ENCODE assay signal across 30 mouse cellular contexts in genomic region chr7:135698362-135698761, GRCm38 (mm10). TPM values are rescaled to one million over a fixed set of nuclear protein-coding genes. Genes with fewer than 3 reads are reported as not detected.
DNase-seq lines count a peak whose midpoint lies in the region; ATAC-seq and TF ChIP-seq lines count a peak whose summit lies in the region.
"Had no signal": no experiment of that assay in that cellular context is flagged by ENCODE, and none has a peak within 500 bp of the region (broad histone marks: within the 10 kb centered on the region; RNA-seq: fewer than 3 reads in every experiment).

No protein-coding gene starts in this region.

- H3K27ac ChIP-seq in heart, embryonic 10.5 days = no peak overlapping the region
- no peak overlapping the region for H3K27ac ChIP-seq in MEL (ENCODE audit: control insufficient read depth, low read depth, low read length)
- H3K27ac ChIP-seq: embryonic facial prominence, embryonic 10.5 days; embryonic facial prominence, embryonic 13.5 days; forebrain, embryonic 12.5 days; forebrain, embryonic 15.5 days; gastrocnemius, adult 2 months; heart, adult 2 months; hindbrain, embryonic 10.5 days; hindbrain, embryonic 13.5 days; intestine, embryonic 15.5 days had no signal

- no peaks in the 10 kb centered on the region for H3K9me3 ChIP-seq in heart, embryonic 10.5 days
- no peaks in the 10 kb centered on the region for H3K9me3 ChIP-seq in MEL (replicated peaks; ENCODE audit: insufficient read depth, low read length)
- H3K9me3 ChIP-seq: embryonic facial prominence, embryonic 10.5 days; embryonic facial prominence, embryonic 13.5 days; forebrain, embryonic 12.5 days; forebrain, embryonic 15.5 days; hindbrain, embryonic 10.5 days; hindbrain, embryonic 13.5 days; intestine, embryonic 15.5 days had no signal

- peak; percentile 17 for DNase-seq in heart, embryonic 10.5 days (ENCODE audit: low spot score)
- no peak for DNase-seq in heart, adult 18-20 months
- no peak for DNase-seq in MEL (ENCODE audit: low read depth, low spot score)
- DNase-seq in Patski (ENCODE audit: low read depth, low spot score) = no peak
- DNase-seq in left cerebral cortex, adult 11 months (ENCODE audit: low spot score) = no peak
- DNase-seq in liver = no peak
- DNase-seq: adrenal gland, adult 2 months; adrenal gland, postnatal 14 days; cerebellum, adult 11 months; cerebellum, adult 8-10 months; cerebellum, postnatal 10 days; cerebellum, postnatal 36 days; embryo, embryonic 11 days; gastrocnemius, adult 2 months; gastrocnemius, postnatal 14 days; heart, adult 2 months; heart, postnatal 36 days; kidney, adult 11 months had no signal

- in situ Hi-C loops in Patski (cut with MboI; ENCODE audit: low pct_unique_long_range_greater_than_20kb) = no loop called here

- H3K36me3 ChIP-seq in heart, embryonic 10.5 days = peaks cover 99% of the 10 kb centered on the region
- H3K36me3 ChIP-seq in MEL (ENCODE audit: control insufficient read depth in 1 of 2, insufficient read depth in 2 of 2, low read length in 2 of 2) = peaks cover 0 to 66% of the 10 kb centered on the region in 2 experiments; a peak in 3 of 4 replicates
- peaks cover 51% of the 10 kb centered on the region for H3K36me3 ChIP-seq in myocyte (ENCODE audit: control insufficient read depth, insufficient read depth)

- peak; percentile 65 for ATAC-seq in Patski
- ATAC-seq: CD4-positive, CD25-positive, alpha-beta regulatory T cell, adult 4 months; forebrain, embryonic 15.5 days; hindbrain, embryonic 16.5 days; intestine, embryonic 15.5 days had no signal

- no peaks in the 10 kb centered on the region for H3K4me1 ChIP-seq in heart, embryonic 10.5 days
- no peaks in the 10 kb centered on the region for H3K4me1 ChIP-seq in MEL (ENCODE audit: control insufficient read depth in 1 of 2, insufficient read depth in 2 of 2, low read length in 2 of 2)
- H3K4me1 ChIP-seq: embryonic facial prominence, embryonic 10.5 days; embryonic facial prominence, embryonic 13.5 days; forebrain, embryonic 12.5 days; forebrain, embryonic 15.5 days; hindbrain, embryonic 10.5 days; hindbrain, embryonic 13.5 days had no signal

- H3K9ac ChIP-seq in MEL (ENCODE audit: control insufficient read depth, low read depth, low read length, poor library complexity, severe bottlenecking) = no peak overlapping the region
- H3K9ac ChIP-seq: embryonic facial prominence, embryonic 13.5 days; forebrain, embryonic 12.5 days; forebrain, embryonic 15.5 days; hindbrain, embryonic 13.5 days; intestine, embryonic 15.5 days had no signal

- TF ChIP-seq EP300 in MEL (IDR thresholded peaks at IDR 0.05; ENCODE audit: low read depth in 1 of 2, low read length in 2 of 2) = no peak

- H3K79me2 ChIP-seq in MEL (ENCODE audit: control insufficient read depth, insufficient read depth, low read length, poor library complexity) (peaks cover 2% of the 10 kb centered on the region), myocyte (ENCODE audit: control insufficient read depth, insufficient read depth) (peaks cover 34% of the 10 kb centered on the region)

- POLR2A ChIA-PET in Patski (lab: Charles Lee) = no interaction called here

- 97% methylated on average over 2 of the region's 2 CpGs for WGBS in heart, embryonic 10.5 days

- no peak overlapping the region for H3K4me3 ChIP-seq in heart, embryonic 10.5 days
- no peak overlapping the region for H3K4me3 ChIP-seq in MEL (ENCODE audit: control insufficient read depth in 1 of 2, insufficient read depth in 1 of 2, low read depth in 2 of 2, low read length in 2 of 2)
- no peak overlapping the region for H3K4me3 ChIP-seq in myocyte
- H3K4me3 ChIP-seq: embryonic facial prominence, embryonic 10.5 days; embryonic facial prominence, embryonic 13.5 days; erythroblast, embryonic 14.5 days; forebrain, embryonic 12.5 days; forebrain, embryonic 15.5 days; gastrocnemius, adult 2 months; heart, adult 2 months; hindbrain, embryonic 10.5 days; hindbrain, embryonic 13.5 days; intestine, embryonic 15.5 days had no signal

- TF ChIP-seq CTCF in MEL (IDR thresholded peaks at IDR 0.05 in 2 of 3, conservative IDR thresholded peaks at IDR 0.05 in 1 of 3; ENCODE audit: control insufficient read depth in 1 of 3, insufficient read depth in 1 of 3, low read depth in 2 of 3, low read length in 3 of 3, poor library complexity in 1 of 3, severe bottlenecking in 1 of 3) = no peak
- no peak for TF ChIP-seq CTCF in Patski (IDR thresholded peaks at IDR 0.05)

- TF ChIP-seq RAD21 in MEL (IDR thresholded peaks at IDR 0.05; ENCODE audit: low read depth, low read length) = no peak

- CTCF ChIA-PET in Patski (lab: Charles Lee) = no interaction called here

- no peak overlapping the region for H3ac ChIP-seq in myocyte (ENCODE audit: control insufficient read depth, insufficient read length)

- TF ChIP-seq POLR2A in MEL (IDR thresholded peaks at IDR 0.05; ENCODE audit: control insufficient read depth in 1 of 2, insufficient read depth in 1 of 2, low read depth in 1 of 2, low read length in 2 of 2, poor library complexity in 1 of 2) (no peak), myocyte (IDR thresholded peaks at IDR 0.05; ENCODE audit: insufficient read length, low read depth) (no peak)

- H3K27me3 ChIP-seq in heart, embryonic 10.5 days (ENCODE audit: insufficient read depth, poor library complexity, severe bottlenecking) = no peaks in the 10 kb centered on the region
- H3K27me3 ChIP-seq in MEL (ENCODE audit: control insufficient read depth in 1 of 2, insufficient read depth in 2 of 2, low read length in 2 of 2) (no peaks in the 10 kb centered on the region), Patski (no peaks in the 10 kb centered on the region), myocyte (ENCODE audit: control insufficient read depth, insufficient read depth, insufficient read length) (no peaks in the 10 kb centered on the region)
- H3K27me3 ChIP-seq: embryonic facial prominence, embryonic 13.5 days; forebrain, embryonic 12.5 days; forebrain, embryonic 15.5 days; hindbrain, embryonic 13.5 days; intestine, embryonic 15.5 days had no signal

- peak overlapping the region; percentile 1 for H3K4me2 ChIP-seq in myocyte (ENCODE audit: low read depth)
- H3K4me2 ChIP-seq: embryonic facial prominence, embryonic 13.5 days; forebrain, embryonic 12.5 days; forebrain, embryonic 15.5 days; heart, embryonic 11.5 days; hindbrain, embryonic 13.5 days; intestine, embryonic 15.5 days had no signal

TF ChIP-seq in MEL, 35 proteins besides CTCF, POLR2A, EP300 and RAD21:
- TF ChIP-seq POLR2AphosphoS5 (IDR thresholded peaks at IDR 0.05; ENCODE audit: borderline replicate concordance, low read depth, low read length) (peak; percentile 11; the same call in 1 of the 2 replicates), BHLHE40 (IDR thresholded peaks at IDR 0.05; ENCODE audit: borderline replicate concordance, low read depth, low read length) (no peak)

TF ChIP-seq in myocyte, 11 proteins besides CTCF, POLR2A, EP300 and RAD21:
- no peak for TF ChIP-seq TCF12 (IDR thresholded peaks at IDR 0.05; ENCODE audit: insufficient read depth, poor library complexity, severe bottlenecking)
- no peak for TF ChIP-seq MAX (IDR thresholded peaks at IDR 0.05; ENCODE audit: low read depth)
- no peak for TF ChIP-seq SRF (IDR thresholded peaks at IDR 0.05; ENCODE audit: control insufficient read depth, insufficient read length, low read depth)
- TF ChIP-seq REST (IDR thresholded peaks at IDR 0.05; ENCODE audit: insufficient read depth, insufficient read length) = no peak
- TF ChIP-seq TCF3 (IDR thresholded peaks at IDR 0.05; ENCODE audit: insufficient read length, low read depth) = no peak
- TF ChIP-seq CEBPB (IDR thresholded peaks at IDR 0.05; ENCODE audit: insufficient read depth, poor library complexity, severe bottlenecking) = no peak
- TF ChIP-seq USF1 (IDR thresholded peaks at IDR 0.05; ENCODE audit: low read depth) = no peak
- TF ChIP-seq MYOD1 (IDR thresholded peaks at IDR 0.05; ENCODE audit: control insufficient read depth in 1 of 3, insufficient read length in 2 of 3, low read depth in 2 of 3) = no peak
- TF ChIP-seq POLR2AphosphoS2 (IDR thresholded peaks at IDR 0.05; ENCODE audit: insufficient read length, low read depth) = no peak
- no peak for TF ChIP-seq MYOG (IDR thresholded peaks at IDR 0.05; ENCODE audit: control insufficient read depth in 1 of 3, insufficient read depth in 1 of 3, insufficient read length in 2 of 3, low read depth in 2 of 3)
- TF ChIP-seq E2F4 (IDR thresholded peaks at IDR 0.05; ENCODE audit: insufficient read depth) = no peak
TF ChIP-seq in myocyte: peak in this region for 0.

RNA-seq across cellular contexts. Expression of gene Mki67, which starts 17.8 kb away (rescaled TPM):
- polyA plus RNA-seq in heart, embryonic 10.5 days (2016; fragmentation: Nextera tagmentation; extraction: Ambion mirVana) = 36.1 and 41.1 TPM in 2 replicates
- 1 to 10 TPM; 1.4 to 1.8 TPM for total RNA-seq in heart, adult 18-20 months (2021)
- total RNA-seq in MEL (2012; rRNA removed) = 88.6 and 132 TPM in 2 replicates
- 100 to 1,000 TPM; 271 to 401 TPM for polyA plus RNA-seq in MEL (2012; ENCODE audit: insufficient read depth in 1 of 2, insufficient read length in 2 of 2, low read depth in 1 of 2, low replicate concordance in 2 of 2, missing spikeins in 1 of 2)
- 39.6 TPM for polyA plus RNA-seq in Patski (2021)
- polyA plus RNA-seq in myocyte (2012; fragmentation: generic; extraction: Trizol) = 6.8 TPM
